Mouse (Mus musculus) right cerebral cortex, postnatal 14 days (tissue): ENCODE measurements around the gene Btg4.

ENCODE experiments used
- DNase-seq: peaks from one replicate; pipeline ENCODE4 v3.0.0; 2022

Gene Btg4

DNA sequence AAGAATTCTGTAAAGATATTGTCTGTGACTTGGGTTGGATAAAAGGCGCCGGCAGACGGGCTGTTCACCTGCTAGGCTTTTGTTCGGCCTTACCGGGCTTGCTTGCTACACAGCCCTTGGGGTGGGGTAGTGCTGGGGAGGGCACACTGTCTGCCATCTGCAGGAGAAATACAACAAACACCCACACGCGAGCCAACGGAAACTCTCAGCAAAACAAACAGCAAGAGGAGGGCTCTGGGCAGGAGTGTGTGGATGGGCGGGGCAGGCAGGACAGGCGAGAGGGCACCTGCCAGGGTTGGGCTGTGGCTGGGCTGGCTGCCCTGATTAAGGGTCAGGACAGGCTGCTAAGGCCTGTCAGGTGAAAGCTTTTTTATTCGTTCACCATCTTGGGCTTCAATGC lies 107.3 kb downstream of the Btg4 start:
- DNase-seq = no peak

DNA sequence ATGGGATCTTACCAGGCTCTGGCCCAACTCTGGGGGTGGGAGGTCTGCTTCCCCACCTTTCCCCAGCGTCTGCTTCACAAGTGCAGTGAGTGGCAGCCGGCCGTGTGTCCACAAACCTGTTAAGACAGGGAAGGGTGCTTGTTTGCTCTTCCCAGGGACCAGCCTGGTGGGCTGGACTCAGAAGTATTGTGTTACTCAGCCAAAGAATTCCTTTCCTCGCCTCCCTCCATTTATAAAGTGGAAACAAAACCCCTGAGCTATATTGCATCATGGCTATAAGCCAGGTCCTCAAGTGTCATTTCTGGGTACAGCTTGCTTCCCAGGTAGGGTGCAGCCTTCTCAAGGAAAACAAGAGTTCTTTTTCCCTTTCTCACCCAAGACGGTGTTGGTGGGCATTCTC lies 108.0 kb downstream of the Btg4 start:
- no peak for DNase-seq

DNA sequence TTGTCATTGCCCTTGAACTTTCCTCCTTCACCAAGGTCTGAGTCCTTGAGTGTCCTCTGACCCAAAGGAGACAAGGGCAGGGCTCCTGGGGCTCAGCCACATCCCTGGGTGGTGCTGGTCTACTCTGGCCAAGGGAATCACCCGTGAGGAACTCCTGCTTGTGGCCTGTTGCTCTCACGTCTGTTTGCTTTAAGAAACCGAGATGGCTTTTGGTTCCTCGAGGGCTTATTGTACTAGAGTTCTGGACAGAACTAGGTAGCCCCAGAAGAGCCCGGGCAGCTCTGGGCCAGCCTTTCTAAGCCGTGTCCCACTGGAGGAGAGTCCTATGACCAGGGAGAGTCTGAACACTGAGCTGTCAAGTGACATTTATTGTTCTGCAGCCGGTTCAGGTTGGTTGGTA lies 108.4 kb downstream of the Btg4 start:
- DNase-seq = no peak
